Mouse (Mus musculus): ENCODE results near the gene Nr1d2.
"Not testable (repeated sequence)": the region's sequence is repeated elsewhere in the genome, so short reads cannot be mapped to it uniquely, and the experiment has no call there.

The Nr1d2 gene

GRCm38 (mm10) chr14:18238750-18239731 is at the start of gene Nr1d2:
TSS of gene Nr1d2 (minus strand) at chr14:18239127.
- DNase-seq (ENCODE audit: low read depth in 2 of 2, low spot score in 2 of 2): peak; percentile 95 to 96

GRCm38 (mm10) chr14:18287391-18287790 is 48.5 kb upstream of the Nr1d2 start:
- no peak for DNase-seq (ENCODE audit: low read depth in 2 of 2, low spot score in 2 of 2)

GRCm38 (mm10) chr14:18286441-18286840 is 47.5 kb upstream of the Nr1d2 start:
- no peak for DNase-seq (ENCODE audit: low read depth in 2 of 2, low spot score in 2 of 2)

- no peak for DNase-seq (ENCODE audit: low read depth in 2 of 2, low spot score in 2 of 2)
These were observed 46.5 kb upstream of the Nr1d2 start for GRCm38 (mm10) chr14:18285476-18285875.

- no peak for DNase-seq (ENCODE audit: low read depth in 2 of 2, low spot score in 2 of 2)
These were observed 45.7 kb upstream of the Nr1d2 start for GRCm38 (mm10) chr14:18284581-18284980.

GRCm38 (mm10) chr14:18280375-18280774 is 41.4 kb upstream of the Nr1d2 start:
- DNase-seq (ENCODE audit: low read depth in 2 of 2, low spot score in 2 of 2): no peak

- DNase-seq (ENCODE audit: low read depth in 2 of 2, low spot score in 2 of 2): no peak
These were observed 35.6 kb upstream of the Nr1d2 start for GRCm38 (mm10) chr14:18274526-18274925.

GRCm38 (mm10) chr14:18271666-18272065 is 32.7 kb upstream of the Nr1d2 start:
- no peak for DNase-seq (ENCODE audit: low read depth in 2 of 2, low spot score in 2 of 2)

GRCm38 (mm10) chr14:18270529-18271441 is 31.9 kb upstream of the Nr1d2 start, which contains the start of the genes Nkiras1 and Rpl15:
TSS of gene Nkiras1 (plus strand) at chr14:18271136.
TSS of gene Rpl15 (minus strand) at chr14:18271391.
- DNase-seq (ENCODE audit: low read depth in 2 of 2, low spot score in 2 of 2): peak; percentile 96 to 97

- DNase-seq (ENCODE audit: low read depth in 2 of 2, low spot score in 2 of 2): not testable (repeated sequence)
These were observed 31.1 kb upstream of the Nr1d2 start for GRCm38 (mm10) chr14:18269947-18270528.

- DNase-seq (ENCODE audit: low read depth in 2 of 2, low spot score in 2 of 2): no peak
These were observed 24.5 kb upstream of the Nr1d2 start for GRCm38 (mm10) chr14:18263427-18263826.

GRCm38 (mm10) chr14:18261203-18261602 is 22.3 kb upstream of the Nr1d2 start:
- no peak for DNase-seq (ENCODE audit: low read depth in 2 of 2, low spot score in 2 of 2)

- DNase-seq (ENCODE audit: low read depth in 2 of 2, low spot score in 2 of 2): no peak
These were observed 3.8 kb upstream of the Nr1d2 start for GRCm38 (mm10) chr14:18242638-18243130.

- no peak for DNase-seq (ENCODE audit: low read depth in 2 of 2, low spot score in 2 of 2)
These were observed 2.9 kb upstream of the Nr1d2 start for GRCm38 (mm10) chr14:18241786-18242185.

- no peak for DNase-seq (ENCODE audit: low read depth in 2 of 2, low spot score in 2 of 2)
These were observed 1.2 kb upstream of the Nr1d2 start for GRCm38 (mm10) chr14:18240132-18240531.

GRCm38 (mm10) chr14:18238131-18238749 is 687 bp downstream of the Nr1d2 start:
- peak; percentile 97 to 98 for DNase-seq (ENCODE audit: low read depth in 2 of 2, low spot score in 2 of 2)

- DNase-seq (ENCODE audit: low read depth in 2 of 2, low spot score in 2 of 2): no peak
These were observed 1.5 kb downstream of the Nr1d2 start for GRCm38 (mm10) chr14:18237381-18237780.

- not testable (repeated sequence) for DNase-seq (ENCODE audit: low read depth in 2 of 2, low spot score in 2 of 2)
These were observed 2.3 kb downstream of the Nr1d2 start for GRCm38 (mm10) chr14:18236496-18237235.
